Mouse (Mus musculus) thymus, postnatal 25 days (tissue): ENCODE measurements around the gene Slc28a2.
A peak's percentile ranks its signal among the peaks of the same experiment; 100 is the strongest.
"Not testable (repeated sequence)": the region's sequence is repeated elsewhere in the genome, so short reads cannot be mapped to it uniquely, and the experiment has no call there.

Experiments
- DNase-seq: peaks from one replicate; pipeline ENCODE4 v3.0.0; 2022

Slc28a2 gene

DNA sequence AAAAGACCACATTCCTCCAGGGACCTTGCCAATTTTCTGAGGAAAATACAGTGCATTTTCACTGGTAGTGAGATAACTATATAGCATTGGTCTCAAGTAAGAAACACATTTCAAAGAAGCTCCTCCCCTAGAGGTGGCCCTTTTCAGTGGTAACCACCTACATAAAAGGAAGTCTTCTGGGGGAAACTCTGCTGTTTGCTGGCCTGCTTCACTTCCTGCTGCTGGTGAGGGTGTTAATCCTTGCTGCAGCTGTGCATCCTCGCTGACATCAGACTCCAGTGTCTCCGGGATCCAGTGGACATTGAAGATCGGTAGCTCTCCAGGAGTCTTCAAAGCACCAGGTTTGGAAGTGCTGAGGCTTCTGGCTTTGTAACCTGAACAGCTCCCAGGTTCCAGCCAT, at the start of gene Slc28a2:
TSS of gene Slc28a2 (plus strand) at position 278 of the 400 bp plus-strand sequence.
- DNase-seq, result peak; percentile 54

DNA sequence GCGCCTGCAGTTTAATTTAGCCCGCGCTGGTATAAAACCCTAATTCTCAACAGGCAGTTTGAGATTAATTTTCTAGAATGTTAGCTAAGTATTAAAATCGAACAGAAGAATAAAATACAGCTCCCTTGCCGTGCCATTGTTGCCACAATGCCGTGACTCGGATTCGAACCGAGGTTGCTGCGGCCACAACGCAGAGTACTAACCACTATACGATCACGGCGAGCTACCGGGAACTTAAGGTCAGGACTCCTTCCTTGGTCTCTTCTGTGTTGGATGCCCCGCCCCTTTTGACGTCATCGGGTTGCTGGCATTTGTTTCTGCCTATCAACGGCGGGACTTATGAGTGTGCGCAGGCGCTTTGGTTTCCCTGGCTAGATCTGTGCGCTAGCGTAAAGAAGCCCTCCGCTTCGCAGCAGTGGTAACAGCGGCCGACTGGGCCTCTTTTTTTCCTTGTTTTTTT, 49.0 kb upstream of the Slc28a2 start:
- peak; percentile 98 for DNase-seq

DNA sequence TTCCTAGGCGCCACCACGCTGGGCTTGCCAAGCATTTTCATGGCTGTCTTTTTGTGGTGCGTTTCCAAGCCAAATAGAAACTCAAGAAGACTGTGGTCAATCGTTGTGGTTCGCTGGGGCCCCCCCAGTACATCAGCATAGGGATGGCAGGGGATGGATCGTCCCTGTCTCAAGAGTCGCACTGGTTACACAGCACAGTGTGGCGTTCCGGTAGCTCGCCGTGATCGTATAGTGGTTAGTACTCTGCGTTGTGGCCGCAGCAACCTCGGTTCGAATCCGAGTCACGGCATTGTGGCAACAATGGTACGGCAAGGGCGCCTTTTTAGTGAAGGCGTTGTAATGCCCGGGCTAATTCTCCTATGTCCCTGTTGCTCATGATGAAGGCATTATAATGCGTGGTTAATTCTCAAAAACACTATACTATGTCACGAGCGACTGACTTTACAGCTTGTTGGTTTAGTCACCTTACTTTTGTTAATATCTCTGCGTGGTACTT, 48.5 kb upstream of the Slc28a2 start:
- peak; percentile 76 for DNase-seq

DNA sequence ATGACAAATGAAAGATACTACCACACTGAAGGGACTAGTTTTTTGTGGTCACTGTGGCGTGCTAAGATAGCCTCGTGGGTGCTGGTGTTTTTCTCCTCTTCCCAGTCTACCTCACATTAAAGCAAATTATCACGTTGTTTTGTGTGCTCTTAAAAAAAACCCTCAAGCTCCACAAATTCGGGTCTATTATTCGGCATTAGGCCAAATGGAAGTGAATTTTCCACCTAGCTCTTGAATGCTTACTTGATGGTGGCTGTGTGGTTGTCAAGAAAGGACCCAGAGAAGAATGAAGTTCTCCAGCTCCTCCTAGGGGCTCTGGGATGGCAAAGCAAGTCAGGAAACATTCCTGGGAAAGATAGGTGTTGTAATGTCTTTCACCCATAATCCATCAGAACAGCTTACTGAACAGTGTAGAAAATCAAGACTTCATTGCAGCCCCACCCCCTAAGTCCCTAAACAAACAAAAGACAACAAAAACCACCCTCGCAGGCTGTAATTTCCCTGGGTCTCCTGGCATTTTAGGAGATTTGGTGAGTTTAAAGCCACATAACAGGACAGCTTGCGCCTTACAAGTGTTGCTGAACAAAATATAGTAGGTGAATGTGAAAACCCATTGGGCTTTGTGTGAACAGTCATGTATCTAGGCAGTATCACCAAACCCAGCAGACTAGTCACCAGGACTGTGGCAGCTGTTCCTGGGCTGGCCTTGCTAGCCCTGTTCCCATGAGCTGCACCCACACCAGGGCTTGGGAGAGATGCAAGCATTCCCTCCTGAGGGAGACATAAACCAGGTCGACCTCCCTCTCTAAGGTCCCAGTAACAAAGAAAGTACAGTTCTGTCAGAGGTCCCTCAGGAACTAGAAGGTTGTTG, 47.6 kb upstream of the Slc28a2 start:
- DNase-seq, result no peak

DNA sequence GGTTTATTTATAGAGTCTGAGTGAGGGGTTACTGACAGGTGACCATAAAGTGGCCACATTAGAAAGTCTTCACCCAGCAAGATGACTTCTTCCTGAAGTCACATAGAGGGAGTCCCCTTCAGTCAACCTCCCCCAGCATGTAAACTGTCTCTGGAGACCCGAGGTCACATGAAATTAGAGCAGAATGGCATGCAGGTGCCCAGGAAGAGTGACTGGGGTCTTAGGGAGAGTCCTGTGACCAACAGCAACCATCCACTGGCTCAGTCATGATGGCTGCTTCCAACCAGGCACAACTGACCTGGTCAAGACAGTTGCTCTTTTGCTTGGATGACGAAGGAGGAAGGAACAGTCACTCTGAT, 47.0 kb upstream of the Slc28a2 start:
- no peak for DNase-seq

DNA sequence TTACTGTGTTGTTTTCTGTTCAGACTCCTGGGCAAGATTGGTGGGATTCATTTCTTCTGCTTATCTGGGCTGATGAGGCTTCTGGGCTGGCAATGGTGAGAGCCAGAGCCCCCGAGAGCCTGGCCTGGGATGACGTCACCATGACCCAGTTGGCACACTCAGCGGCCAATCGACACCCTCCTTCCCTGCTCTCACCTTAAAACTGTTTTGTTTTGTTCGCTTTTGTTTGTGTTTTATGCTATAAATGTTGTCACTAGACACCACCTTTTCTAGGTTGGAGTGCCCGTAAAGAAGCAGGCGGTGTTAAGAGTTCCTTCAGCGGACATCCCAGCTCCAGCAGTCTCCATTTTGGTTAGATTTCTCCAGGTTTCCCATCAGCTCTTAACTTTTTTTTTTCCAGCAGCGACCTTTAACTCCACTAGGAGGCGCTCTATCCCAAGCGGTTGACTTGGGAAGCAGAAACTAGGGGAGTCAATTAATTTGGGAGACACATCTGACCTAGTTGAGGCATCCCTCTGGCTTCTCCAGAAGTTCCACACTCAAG, 45.4 kb upstream of the Slc28a2 start:
- DNase-seq, result peak; percentile 59

DNA sequence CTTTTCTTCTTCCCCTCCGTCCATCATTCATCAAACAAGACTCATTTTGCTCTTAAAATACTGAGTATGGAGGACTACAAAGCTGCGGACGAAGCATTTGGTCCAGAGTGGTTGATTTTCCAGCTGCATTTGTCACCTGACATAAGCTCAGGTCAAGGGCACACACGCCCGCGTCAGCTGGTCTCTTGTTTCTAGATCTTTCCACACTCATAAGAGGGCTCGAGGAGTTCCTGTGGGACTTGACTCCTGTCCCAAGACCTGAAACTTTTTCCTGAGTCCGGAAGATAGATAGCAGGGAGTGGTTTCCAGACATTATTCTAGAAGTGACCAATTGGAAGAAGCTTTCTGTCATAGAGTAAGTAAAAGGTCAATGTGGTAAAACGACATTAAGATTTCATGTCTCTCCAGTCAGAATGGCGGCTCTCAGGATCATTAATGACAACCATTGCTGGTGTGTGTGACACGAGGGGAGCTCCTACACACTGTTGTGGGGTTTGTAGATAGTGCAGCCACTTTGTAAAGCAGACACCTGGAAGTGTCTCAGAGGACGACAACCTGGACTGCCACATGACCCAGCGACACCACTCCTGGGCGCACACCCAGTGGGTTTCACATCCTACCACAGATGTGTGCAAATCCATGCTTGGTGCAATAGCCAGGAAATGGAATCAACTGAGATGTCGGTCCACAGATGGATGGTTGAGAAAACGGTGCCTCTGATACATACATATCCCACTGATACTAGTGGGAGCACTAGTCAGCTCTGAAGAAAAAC, 44.8 kb upstream of the Slc28a2 start:
- DNase-seq, result no peak

DNA sequence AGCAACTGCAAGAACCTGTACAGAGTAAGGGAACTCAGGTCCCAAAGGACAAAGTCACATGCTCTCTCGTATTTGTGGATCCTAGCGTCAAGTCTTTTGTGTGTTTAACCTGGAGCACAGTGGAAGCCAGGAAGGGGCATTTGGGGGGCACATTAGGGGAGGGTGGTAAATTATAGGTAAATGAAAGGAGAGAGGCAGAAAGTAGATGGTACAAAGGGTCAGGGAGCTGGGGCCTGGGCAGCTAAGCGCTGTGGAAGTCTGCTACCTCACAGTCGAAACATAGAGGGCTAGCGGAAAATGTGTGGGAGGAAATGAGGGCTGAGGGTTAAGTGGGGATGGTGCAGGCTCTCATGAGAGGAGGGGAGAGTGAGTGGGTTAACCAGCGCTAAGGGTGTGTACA, 44.2 kb upstream of the Slc28a2 start:
- DNase-seq, result no peak

DNA sequence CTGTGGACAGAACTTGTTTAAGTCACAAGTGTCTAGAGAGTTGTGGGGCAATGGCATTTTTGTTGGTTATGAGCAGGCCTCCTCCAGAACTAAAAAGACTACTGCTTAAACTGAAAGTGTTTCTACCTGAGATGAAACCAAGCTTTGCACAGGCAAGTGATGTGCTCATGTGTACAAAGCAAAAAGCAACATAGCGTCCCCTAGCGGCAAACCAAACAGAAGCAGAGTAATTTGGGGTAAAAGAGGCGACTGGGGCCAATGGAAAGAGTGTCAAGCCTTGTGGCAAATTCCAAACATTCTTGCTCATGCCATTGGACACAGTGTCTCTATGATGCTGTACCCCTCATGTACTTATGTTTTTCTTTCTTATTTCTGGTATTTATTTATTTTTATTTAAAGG, 41.2 kb upstream of the Slc28a2 start:
- no peak for DNase-seq

DNA sequence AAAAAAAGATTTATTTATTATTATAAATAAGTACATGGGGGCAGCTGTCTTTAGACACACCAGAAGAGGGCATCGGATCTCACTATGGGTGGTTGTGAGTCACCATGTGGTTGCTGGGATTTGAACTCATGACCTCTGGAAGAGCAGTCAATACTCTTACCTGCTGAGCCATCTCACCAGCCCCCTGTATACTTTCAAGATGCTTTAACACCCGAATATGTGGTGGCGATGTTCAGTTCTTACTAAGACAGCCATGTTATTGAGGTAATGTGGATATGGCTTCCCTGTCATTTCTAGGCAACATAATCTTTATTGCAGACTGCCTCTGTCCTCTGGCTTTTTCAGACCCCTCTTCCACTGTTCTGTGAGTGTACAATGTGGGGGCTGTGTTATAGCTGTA, 39.1 kb upstream of the Slc28a2 start:
- DNase-seq, result not testable (repeated sequence)

DNA sequence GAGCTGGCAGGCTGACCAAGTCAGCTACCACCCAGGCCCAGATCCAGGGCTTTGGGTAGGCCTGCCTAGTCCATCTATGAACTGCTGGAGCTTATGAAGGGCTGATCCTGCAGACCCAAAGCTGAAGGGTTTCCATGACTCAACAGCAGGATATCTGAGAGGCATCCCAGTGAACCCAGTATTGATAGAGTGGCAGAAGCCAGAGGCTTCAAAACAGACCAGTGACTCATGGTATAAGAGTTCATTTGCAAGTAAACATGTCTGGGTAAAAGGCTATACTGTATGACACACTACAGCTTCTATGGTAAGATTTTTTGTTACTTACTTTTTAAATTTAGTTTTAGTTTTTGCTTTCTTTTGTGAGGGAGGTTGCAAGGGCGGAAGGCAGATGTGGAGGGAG, 30.1 kb upstream of the Slc28a2 start:
- no peak for DNase-seq

DNA sequence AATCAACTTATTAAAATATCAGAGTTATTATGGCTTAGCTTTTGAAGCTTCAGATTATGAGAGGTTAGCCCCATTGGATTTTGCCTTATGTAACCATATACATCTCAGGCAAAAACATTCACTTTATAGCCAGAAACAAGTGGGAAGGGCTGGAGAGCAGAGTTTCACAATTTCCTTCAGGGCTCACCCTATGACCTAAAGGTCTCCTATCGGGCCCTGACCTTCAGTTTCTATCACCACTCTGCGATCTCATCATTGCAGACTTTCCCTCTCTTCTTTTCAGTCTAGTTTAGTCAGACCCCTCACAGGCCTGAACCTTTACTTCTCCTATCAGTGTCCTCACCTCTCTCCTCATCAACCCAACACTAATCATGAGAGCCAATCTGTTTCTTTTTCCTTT, 18.7 kb upstream of the Slc28a2 start:
- no peak for DNase-seq

DNA sequence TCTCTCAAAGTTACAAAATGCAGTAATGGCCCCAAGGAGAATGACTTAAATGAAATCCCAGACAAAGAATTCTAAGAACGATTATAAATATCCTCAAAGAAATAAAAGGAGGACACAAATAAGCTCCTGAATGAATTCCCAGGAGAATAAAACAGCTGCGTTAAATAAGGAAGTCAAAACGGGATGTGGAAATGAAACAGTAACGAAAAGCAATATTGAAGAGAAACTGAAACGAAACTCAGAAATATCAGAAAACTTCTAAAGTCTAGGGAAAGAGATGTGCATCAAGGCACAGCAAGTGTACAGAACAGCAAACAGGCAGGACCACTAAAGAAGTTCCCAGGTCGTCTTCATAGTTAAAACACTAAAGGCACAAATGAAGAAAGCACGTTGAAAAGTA, 17.3 kb upstream of the Slc28a2 start:
- DNase-seq, result no peak

DNA sequence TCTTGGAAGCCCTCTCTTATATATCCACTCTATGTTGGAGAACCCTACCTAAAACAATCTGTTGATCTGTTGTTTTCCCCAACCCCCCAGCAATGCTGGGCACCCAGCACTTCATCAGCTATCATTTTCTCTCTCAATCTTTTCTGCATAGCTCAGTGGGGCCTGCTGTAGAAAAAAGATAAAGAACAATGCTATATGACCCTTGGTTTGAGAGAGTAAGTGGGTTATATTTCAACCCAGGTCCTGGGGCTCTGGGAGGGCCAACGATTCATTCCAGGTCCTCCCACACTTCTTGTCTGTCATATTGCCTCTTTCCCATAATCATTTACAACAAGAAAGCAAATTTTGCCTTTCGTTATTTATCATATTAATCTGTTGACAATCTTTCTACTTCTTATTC, 368 bp downstream of the Slc28a2 start:
- not testable (repeated sequence) for DNase-seq

DNA sequence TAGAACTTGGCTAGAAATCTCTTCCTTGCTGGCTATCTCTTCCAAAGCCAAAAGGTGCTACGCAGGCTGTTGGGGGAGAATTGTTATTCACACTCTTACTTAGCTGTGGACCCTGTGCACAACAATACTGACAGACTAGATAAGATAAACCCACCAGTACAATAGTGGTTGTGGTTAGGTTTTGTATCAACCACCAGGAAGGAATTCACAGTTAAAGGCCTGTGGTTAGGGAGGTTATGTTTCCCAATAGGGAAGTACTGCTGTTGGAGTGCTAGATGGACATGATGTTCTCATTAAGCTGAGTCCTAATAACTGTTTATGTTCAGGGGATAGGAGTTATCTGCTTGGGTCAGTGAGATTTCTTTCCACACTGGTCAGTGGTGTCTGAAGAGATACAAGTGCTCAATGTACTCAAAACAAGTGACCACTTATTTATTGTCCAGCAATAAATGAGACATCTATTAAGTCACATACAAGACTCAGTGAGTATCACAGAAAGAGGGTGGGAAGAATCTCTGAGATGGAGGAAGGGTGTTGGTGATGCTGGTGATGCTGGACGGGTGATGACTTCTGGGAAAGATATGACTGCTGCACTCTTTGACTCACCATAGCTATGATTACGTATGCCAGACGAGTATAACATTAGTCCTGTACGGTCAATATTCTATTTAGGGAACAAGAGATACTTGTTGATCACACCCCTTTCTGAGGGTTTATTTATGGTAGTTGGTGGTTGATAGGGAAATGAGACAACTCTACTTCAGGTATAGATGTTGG, 12.6 kb downstream of the Slc28a2 start:
- DNase-seq, result not testable (repeated sequence)

DNA sequence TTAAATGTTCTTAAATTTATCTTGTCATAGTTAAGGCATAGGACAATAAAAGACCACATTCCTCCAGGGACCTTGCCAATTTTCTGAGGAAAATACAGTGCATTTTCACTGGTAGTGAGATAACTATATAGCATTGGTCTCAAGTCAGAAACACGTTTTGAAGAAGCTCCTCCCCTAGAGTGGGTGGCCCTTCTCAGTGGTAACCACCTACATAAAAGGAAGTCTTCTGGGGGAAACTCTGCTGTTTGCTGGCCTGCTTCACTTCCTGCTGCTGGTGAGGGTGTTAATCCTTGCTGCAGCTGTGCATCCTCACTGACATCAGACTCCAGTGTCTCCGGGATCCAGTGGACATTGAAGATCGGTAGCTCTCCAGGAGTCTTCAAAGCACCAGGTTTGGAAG, 14.2 kb downstream of the Slc28a2 start:
- DNase-seq, result peak; percentile 61

DNA sequence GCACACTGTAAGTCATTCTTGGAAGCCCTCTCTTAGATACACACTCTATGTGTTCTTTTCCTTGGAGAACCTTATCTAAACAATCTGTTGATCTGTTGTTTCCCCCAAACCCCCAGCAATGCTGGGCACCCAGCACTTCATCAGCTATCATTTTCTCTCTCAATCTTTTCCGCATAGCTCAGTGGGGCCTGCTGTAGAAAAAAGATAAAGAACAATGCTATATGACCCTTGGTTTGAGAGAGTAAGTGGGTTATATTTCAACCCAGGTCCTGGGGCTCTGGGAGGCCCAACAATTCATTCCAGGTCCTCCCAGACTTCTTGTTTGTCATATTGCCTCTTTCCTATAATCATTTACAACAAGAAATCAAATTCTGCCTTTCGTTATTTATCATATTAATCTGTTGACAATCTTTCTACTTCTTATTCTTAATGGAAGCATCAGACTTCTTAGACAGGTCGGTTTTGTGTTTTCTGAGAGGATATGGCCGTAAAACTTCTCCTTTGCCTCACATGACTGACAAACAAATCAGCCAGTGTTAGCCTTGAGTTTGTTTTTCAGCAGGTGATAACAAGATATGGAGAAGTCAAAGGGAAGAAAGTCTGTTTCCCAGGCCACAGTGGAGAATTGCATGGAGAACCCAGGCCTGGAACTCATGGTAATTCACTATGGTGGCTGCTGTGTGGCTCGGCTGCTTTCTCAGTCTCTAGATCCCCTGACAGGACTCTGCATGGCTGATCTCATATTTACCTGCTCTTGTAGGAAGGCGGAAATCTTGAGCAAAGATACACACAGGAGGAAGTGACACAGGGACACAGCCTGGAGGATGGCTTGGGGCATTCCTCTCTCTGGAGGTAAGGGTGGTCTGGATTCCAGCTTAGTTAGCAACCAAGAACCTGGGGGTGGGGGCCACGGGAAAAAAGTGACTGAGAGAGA, 15.0 kb downstream of the Slc28a2 start:
- DNase-seq, result no peak

DNA sequence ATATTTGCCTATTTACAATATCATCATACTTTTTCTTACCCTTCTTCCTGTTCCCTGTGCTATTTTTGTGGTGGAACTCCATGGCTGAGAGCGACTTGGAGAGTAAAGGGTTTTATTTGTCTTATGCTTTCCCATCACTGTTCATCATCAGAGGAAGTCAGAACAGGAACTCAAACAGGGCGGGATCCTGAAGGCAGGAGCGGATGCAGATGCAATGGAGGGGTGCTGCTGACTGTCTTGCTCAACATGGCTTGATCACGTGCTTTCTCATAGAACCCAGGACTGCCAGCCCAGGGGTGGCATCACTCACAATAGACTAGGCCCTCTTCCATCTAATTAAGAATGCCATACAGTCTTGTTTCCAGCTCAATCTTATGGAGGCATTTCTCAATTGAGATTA, 24.1 kb downstream of the Slc28a2 start:
- DNase-seq, result no peak

DNA sequence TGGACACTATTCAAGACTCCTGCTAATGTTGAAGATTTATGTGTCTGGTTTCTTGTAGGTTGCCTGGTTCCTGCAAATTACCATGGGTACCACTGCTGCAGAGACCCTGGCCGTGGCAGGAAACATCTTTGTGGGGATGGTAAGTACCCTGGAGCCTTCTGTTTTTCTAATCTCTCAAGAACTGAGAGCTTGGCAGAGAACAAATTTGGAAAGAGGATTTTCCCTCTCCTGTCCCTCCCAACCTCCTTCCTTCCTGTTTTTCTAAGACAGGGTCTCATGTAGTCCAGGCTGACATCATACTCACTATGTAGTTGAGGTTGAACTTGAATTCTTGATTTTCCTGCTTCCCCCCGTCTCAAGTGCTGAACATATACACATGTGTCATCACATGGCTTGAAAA, 26.1 kb downstream of the Slc28a2 start:
- no peak for DNase-seq

DNA sequence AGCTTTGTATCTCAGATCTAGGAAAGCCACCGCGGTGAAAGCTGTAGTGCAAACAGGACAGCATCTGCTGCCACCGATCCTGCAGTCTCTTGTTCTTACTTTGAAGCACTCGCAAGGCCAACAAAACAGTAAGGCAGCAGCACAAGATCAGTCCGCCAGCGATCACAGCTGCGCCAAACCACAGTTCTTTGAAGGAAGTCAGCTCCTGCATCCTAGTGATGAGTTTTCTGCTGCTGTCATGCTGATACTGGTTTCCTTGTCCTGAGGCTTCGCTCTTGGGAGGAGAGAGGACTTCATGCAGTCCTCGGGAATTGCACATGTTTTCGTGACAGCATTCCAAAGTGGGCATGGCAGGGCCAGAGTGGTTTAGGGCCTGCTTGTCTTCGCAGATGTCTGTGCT, 40.6 kb downstream of the Slc28a2 start:
- DNase-seq, result peak; percentile 76

DNA sequence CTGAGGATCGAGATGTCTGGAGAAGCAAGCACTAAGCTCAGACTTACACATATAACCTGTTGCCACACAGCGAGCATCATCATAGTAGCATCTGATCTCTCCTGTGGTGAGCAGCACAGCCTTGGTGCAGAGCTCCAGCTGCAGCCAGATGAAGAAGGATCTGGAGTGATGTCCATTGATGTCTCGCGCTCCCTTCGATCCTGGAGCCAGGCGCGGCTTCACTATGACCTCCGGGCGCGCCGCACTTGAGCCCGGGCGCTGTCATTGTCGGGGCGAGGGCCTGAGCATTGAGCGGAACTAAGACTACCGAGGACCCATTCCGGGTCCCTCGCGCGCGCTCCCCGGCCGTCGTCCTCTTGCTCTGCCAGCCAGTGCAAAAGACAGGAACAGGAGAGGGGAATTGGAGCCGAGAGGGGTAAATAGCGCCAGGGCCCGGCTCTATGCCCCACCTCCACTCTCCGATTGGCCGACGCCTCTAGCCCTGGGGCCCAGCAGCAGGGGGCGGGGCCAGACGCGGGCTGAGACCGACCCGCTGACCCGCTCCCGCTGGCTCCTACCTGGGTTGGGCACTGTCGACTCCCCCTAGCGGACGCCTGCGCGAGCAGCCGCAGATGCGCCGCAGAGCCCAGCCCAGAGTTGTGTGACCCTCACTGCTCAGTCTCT, 41.2 kb downstream of the Slc28a2 start:
- peak; percentile 91 for DNase-seq
